Mouse (Mus musculus): ENCODE results near the gene Gm16427.
"Not testable (repeated sequence)": the region's sequence is repeated elsewhere in the genome, so short reads cannot be mapped to it uniquely, and the experiment has no call there.

Gm16427 gene

DNA sequence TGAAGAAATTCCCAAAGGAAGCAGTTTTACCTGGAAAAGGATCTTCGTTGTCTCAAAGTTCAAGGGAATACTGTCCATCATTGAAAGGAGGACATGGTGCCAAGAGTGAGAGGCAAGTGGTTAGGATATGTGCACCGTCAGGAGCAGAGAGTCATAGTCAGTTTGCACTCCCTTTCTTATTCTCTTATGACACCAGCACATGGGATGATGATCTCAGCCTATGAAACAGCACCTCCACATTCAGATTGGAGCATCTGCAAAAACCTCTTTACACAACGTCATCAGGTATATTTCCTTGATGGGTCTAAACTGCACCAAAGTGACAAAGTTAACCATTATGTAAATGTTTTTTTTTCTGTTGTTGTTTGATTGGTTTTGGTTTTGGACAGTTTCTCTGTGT is at the start of gene Gm16427:
Gene Gm16427 (minus strand): TSS at position 101 of the 400 bp plus-strand sequence.
- DNase-seq (ENCODE audit: low spot score), result not testable (repeated sequence)

Data from layer of hippocampus, adult 11-12 months (tissue).